Mouse (Mus musculus): ENCODE measurements at regions not wholly inside any gene's neighbourhood (a gene's known extent, or its start where the extent isn't known, plus 50 kb on each side); places are given as distances from the start of the nearest gene placed in this dataset.
A peak's percentile ranks its signal among the peaks of the same experiment; 100 is the strongest.

DNA sequence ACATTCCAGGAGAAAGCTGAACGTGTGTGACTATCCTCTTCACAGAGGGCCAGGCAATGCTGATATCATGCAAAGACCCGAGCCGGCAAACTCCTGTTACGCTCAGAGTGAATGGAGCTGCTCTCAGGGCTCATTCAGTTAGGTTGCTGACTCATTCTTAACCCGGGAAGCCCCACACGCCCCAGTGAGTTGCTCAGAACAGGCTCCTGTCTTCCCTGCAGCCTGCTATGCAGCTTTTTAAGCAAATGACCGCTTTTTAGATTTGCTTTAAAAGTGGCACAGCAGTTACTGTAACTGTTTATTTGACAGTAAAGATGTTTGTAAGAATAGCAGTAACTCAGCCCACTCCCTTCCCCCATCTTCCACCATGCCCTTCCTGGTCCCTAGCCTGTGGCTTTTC is 162.9 kb upstream of the Spdye4c start:
- no peaks in the 10 kb centered on the region for H3K4me1 ChIP-seq (ENCODE audit: insufficient read depth, low read length)
- H3K4me3 ChIP-seq (ENCODE audit: low read length) = no peak overlapping the region
- H3K27ac ChIP-seq = no peak overlapping the region
- 0 out of 2 replicates have a peak overlapping the region, but pooled peaks have one; percentile 17 for H3K9ac ChIP-seq (replicated peaks; ENCODE audit: low read length)
- ATAC-seq (no peak), DNase-seq (ENCODE audit: low spot score) (no peak)
- H3K4me2 ChIP-seq (ENCODE audit: low read depth, low read length) = no peak overlapping the region
- no peaks in the 10 kb centered on the region for H3K36me3 ChIP-seq (ENCODE audit: insufficient read depth, low read length)
- no peak for TF ChIP-seq CTCF (IDR thresholded peaks at IDR 0.05; ENCODE audit: low read depth)
- WGBS = 17% methylated on average over 7 of the region's 7 CpGs
- H3K27me3 ChIP-seq (ENCODE audit: insufficient read depth, low read length) = no peaks in the 10 kb centered on the region
- H3K9me3 ChIP-seq (ENCODE audit: low read length) = no peaks in the 10 kb centered on the region

DNA sequence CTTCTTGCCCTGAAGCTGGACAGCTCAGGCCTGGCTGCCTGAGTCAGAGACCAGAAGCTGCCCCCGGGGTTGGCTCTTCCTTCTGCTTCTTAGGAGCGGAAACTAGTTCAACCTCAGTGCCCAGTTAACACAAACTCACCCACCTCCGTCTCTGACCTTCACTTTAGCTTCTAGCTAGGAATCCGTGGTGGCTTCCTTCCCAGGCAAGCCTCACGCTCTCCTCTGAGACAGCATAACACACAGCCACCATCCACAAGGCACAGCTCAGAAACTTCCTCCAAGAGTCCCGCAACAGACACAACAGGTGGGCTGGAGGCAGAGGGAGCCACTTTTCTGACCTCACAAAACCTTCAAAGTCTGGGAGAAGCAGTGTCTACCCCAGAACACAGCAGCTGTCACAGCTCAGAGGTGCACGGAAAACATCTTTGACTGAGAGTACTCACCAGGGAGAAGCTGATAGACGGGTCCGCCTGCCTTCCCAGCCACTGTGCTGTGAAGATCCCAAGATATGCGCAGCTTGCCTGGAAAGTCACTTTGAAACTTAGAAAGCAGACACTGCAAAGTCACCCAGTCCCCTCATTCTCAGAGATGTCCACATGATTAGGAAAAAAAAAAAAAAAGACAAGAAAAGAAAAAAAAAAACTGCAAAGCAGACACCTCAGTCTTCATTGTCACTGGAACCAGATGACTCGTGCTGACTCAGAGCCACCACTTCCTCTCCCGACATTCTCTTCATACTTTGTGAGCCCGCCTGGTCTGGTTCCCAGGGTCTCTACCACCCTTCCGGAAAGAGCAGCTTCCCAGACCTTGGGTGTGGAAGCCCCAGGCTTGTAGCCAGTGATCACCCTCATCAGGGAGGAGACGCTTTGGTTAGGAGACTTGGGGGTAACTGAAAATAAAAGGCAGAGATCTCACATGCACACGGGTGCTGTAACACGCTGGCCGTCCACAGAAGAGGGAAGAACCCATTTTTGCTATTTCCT is 162.1 kb upstream of the Spdye4c start:
- Histone ChIP-seq H3K27me3 (ENCODE audit: insufficient read depth, low read length) (no peaks in the 10 kb centered on the region), H3K4me2 (ENCODE audit: low read depth, low read length) (peak overlapping the region; percentile 22; the same call in 1 of the 2 replicates), H3K9ac (replicated peaks; ENCODE audit: low read length) (0 out of 2 replicates have a peak overlapping the region, but pooled peaks have one; percentile 17), H3K27ac (no peak overlapping the region), H3K36me3 (ENCODE audit: insufficient read depth, low read length) (no peaks in the 10 kb centered on the region), H3K4me3 (ENCODE audit: low read length) (no peak overlapping the region), H3K4me1 (ENCODE audit: insufficient read depth, low read length) (no peaks in the 10 kb centered on the region), H3K9me3 (ENCODE audit: low read length) (no peaks in the 10 kb centered on the region)
- 58% methylated on average over 18 of the region's 18 CpGs for WGBS
- ATAC-seq = no peak
- DNase-seq (ENCODE audit: low spot score) = no peak
- TF ChIP-seq CTCF (IDR thresholded peaks at IDR 0.05; ENCODE audit: low read depth) = no peak

DNA sequence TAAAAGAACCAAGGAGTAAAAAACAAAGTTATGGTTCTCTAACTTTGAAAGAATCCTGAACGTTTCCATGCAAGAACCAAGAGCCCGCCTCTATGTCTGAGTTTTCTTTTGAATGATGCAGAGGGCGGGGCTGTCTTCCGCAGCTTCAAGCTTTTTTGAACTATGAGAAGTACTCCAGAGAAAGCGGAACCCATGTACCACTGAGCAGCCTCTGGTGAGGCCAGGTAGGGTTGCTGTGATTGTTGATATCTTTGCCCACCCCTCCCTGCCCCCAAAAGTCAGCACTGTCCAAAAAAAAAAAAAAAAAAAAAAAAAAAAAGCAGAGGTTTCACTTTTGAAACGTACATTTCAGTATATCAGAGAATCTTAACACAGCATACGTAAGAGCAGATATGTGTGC is 161.2 kb upstream of the Spdye4c start:
- Histone ChIP-seq H3K9me3 (ENCODE audit: low read length) (no peaks in the 10 kb centered on the region), H3K4me3 (ENCODE audit: low read length) (no peak overlapping the region), H3K27ac (no peak overlapping the region), H3K4me2 (ENCODE audit: low read depth, low read length) (no peak overlapping the region), H3K27me3 (ENCODE audit: insufficient read depth, low read length) (no peaks in the 10 kb centered on the region), H3K4me1 (ENCODE audit: insufficient read depth, low read length) (no peaks in the 10 kb centered on the region), H3K36me3 (ENCODE audit: insufficient read depth, low read length) (no peaks in the 10 kb centered on the region), H3K9ac (replicated peaks; ENCODE audit: low read length) (no peak overlapping the region)
- DNase-seq (ENCODE audit: low spot score) = no peak
- TF ChIP-seq CTCF (IDR thresholded peaks at IDR 0.05; ENCODE audit: low read depth) = no peak
- ATAC-seq = no peak
- 66% methylated on average over 7 of the region's 7 CpGs for WGBS

DNA sequence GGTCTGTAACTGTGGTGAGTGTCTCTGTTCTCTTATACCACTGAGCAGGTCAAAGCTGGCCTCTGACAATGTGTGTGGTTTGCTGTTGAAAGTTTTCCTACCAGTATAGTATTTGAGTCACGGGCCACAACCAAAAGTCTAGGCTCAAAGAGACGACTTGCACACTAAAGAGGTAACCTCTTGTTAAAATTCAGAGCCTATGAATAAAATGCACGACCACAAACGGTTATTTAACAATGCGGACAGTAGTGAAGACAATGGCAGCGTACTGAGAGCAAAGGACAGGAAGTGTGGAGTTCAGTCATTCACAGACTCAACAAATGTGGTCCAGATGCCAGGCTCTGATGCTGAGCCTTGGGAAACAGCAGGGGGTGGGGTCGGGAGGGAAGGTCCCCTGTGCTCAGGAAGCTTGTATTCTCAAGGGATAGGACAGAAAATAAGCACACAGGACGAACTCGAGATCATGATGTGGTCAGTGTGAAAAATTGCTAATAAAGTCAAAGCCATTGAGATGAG is 160.2 kb upstream of the Spdye4c start:
- Histone ChIP-seq H3K36me3 (ENCODE audit: insufficient read depth, low read length) (no peaks in the 10 kb centered on the region), H3K9ac (replicated peaks; ENCODE audit: low read length) (no peak overlapping the region), H3K4me1 (ENCODE audit: insufficient read depth, low read length) (no peaks in the 10 kb centered on the region), H3K9me3 (ENCODE audit: low read length) (no peaks in the 10 kb centered on the region), H3K27ac (no peak overlapping the region), H3K4me2 (ENCODE audit: low read depth, low read length) (no peak overlapping the region), H3K27me3 (ENCODE audit: insufficient read depth, low read length) (no peaks in the 10 kb centered on the region), H3K4me3 (ENCODE audit: low read length) (no peak overlapping the region)
- 37% methylated on average over 9 of the region's 9 CpGs for WGBS
- no peak for DNase-seq (ENCODE audit: low spot score)
- no peak for TF ChIP-seq CTCF (IDR thresholded peaks at IDR 0.05; ENCODE audit: low read depth)
- no peak for ATAC-seq

DNA sequence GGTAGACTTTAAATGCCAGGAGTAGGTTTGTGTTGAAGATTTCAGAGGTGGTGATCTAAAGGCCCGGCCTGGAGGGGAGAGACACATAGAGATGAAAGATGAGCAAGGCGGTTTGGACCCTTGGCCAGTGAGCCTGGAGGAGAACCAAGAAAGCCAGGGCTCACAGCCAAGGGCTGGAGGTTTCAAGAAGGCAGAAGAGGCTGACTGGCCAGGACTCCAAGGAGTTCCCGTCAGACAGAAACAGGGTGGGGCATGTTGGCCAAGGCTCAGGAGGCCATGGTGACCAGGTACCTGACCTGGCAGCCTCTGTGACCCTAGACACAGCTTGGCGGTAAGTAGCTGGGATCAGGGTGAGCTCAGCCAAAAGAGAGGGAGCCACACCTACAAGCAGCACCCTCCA is 159.3 kb upstream of the Spdye4c start:
- Histone ChIP-seq H3K9ac (replicated peaks; ENCODE audit: low read length) (no peak overlapping the region), H3K4me3 (ENCODE audit: low read length) (no peak overlapping the region), H3K4me2 (ENCODE audit: low read depth, low read length) (no peak overlapping the region), H3K9me3 (ENCODE audit: low read length) (no peaks in the 10 kb centered on the region), H3K36me3 (ENCODE audit: insufficient read depth, low read length) (no peaks in the 10 kb centered on the region), H3K4me1 (ENCODE audit: insufficient read depth, low read length) (no peaks in the 10 kb centered on the region), H3K27me3 (ENCODE audit: insufficient read depth, low read length) (no peaks in the 10 kb centered on the region), H3K27ac (no peak overlapping the region)
- WGBS = 86% methylated on average over 4 of the region's 4 CpGs
- DNase-seq (ENCODE audit: low spot score) = no peak
- no peak for ATAC-seq
- no peak for TF ChIP-seq CTCF (IDR thresholded peaks at IDR 0.05; ENCODE audit: low read depth)

DNA sequence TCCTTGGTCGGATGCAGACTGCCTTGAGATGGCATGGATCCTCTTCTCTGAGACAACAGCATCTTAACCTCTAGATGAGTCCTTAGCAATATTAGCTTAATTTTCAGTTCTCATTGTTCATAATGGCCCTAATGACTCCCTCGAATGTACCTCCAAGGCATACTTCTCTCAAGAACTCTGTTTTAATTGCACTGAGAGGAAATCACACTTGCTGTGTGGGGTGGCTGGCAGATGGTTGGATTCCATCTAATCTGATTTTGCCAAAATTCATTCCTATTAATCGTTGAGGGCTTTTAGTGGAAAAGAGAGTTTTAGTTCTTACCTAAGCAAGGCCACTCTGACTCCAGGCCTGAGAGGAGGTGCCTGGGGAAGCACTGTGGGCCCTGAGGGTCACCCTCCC is 158.3 kb upstream of the Spdye4c start:
- H3K27me3 ChIP-seq (ENCODE audit: insufficient read depth, low read length) = no peaks in the 10 kb centered on the region
- H3K9me3 ChIP-seq (ENCODE audit: low read length) = no peaks in the 10 kb centered on the region
- no peak for TF ChIP-seq CTCF (IDR thresholded peaks at IDR 0.05; ENCODE audit: low read depth)
- no peak overlapping the region for H3K27ac ChIP-seq
- no peak overlapping the region for H3K4me2 ChIP-seq (ENCODE audit: low read depth, low read length)
- WGBS = 77% methylated on average over 3 of the region's 3 CpGs
- DNase-seq (ENCODE audit: low spot score) = no peak
- H3K4me3 ChIP-seq (ENCODE audit: low read length) = no peak overlapping the region
- no peak for ATAC-seq
- no peaks in the 10 kb centered on the region for H3K36me3 ChIP-seq (ENCODE audit: insufficient read depth, low read length)
- H3K9ac ChIP-seq (replicated peaks; ENCODE audit: low read length) = no peak overlapping the region
- H3K4me1 ChIP-seq (ENCODE audit: insufficient read depth, low read length) = no peaks in the 10 kb centered on the region
